Mouse (Mus musculus) heart, postnatal 4 days (tissue): ENCODE data around the gene Nfil3. TPM values are rescaled to one million over a fixed set of nuclear protein-coding genes. Genes with fewer than 3 reads are reported as not detected.

Source experiments
- DNase-seq: peaks from one replicate; pipeline ENCODE4 v3.0.0; 2021
- total RNA-seq, 2 experiments: library from RNA; stranded (reverse); gene quantifications; 2 replicates each; pipeline ENCODE4 v1.2.3; 2021

Gene Nfil3
- total RNA-seq, 2 experiments from 2014 or later = 24.6 to 27.7 TPM

DNA sequence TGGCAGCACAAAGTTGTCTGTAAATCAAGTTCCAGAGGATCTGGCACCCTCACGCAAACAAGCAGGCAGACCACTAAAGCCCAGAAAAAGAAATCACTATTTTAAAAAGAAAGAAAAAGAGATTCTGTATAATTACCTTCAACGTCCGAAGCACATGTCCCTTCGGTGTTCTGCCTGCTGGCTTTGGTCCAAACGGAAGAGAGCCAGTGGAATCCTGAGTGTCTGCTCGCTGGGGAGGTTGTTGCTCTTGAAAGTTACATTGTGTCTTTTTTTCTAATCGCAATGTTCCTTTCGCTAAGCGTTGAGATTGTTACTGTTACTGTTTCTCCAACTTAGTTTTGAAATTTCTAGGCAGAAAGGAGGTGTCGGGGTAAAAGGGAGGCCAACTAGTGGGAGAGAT is 50.3 kb downstream of the Nfil3 start:
- DNase-seq = peak; percentile 31

GRCm38 (mm10) chr13:52929209-52930171 is 51.4 kb downstream of the Nfil3 start, which contains the start of gene Auh:
Gene Auh (minus strand): TSS chr13:52929681.
- peak; percentile 90 for DNase-seq

GRCm38 (mm10) chr13:52928392-52928791 is 52.5 kb downstream of the Nfil3 start:
- no peak for DNase-seq

- no peak for DNase-seq
These were observed 56.4 kb downstream of the Nfil3 start for GRCm38 (mm10) chr13:52924457-52924856.

- DNase-seq = no peak
These were observed 58.9 kb downstream of the Nfil3 start for GRCm38 (mm10) chr13:52921966-52922365.

DNA sequence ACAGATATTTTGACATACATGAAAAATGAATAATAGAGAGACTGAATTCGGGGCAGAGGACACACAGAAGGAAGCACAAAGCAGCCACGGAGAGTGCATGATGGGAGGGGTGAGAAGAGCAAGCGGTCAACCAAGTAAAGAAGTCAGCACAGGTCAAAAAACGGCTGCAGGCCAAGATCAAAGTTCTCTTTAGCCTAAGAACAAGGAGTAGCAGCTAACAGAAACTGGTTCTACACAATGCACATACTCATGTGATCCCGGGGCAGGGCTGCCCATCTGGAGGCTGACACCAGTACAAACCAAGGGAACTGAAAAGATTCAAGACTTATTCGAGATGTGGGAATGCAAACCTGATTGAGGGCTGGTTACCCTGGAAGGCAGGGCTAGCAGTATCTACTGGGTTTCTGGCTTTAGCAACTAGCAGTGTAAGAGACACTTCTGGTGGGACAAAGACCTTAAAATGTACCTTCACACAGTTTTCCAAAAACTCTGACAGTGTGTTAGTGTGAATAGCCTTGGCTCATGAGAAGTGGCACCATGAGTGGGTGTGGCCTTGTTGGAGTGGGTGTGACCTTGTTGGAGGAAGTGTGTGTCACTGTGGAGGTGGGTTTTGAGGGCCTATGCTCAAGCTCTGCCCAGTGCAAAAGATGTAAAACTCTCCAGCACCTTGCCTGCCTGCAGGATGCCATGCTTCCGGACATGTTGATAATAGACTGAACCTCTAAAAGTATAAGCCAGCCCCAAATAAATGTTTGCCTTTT is 59.6 kb downstream of the Nfil3 start:
- no peak for DNase-seq

GRCm38 (mm10) chr13:52919790-52920352 is 61.0 kb downstream of the Nfil3 start:
- no peak for DNase-seq

DNA sequence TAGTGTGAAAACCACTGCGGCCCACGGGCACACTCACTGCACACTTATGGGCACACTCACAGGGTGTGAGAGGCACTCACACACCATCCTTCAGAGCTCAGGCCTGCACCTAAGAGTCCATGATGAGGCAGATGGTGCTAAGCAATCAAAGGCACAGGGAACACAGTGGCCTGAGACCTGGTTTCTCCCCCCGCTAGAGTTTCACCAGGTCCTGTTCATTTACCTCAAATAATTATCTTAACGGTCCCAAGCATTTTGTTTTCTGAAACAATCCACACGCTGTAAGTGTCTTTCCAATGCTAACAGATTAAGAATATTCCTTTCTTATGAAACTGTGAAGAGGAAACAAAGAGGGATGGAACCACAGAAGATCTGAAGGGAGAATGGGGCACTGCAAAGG is 62.5 kb downstream of the Nfil3 start:
- no peak for DNase-seq

Other genes with a start within 250 kb of the Nfil3 start
- gene Auh, start 51.4 kb downstream of the Nfil3 start, total RNA-seq = 10 to 100 TPM; 48.1 to 48.8 TPM